Mouse (Mus musculus) hindbrain, embryonic 12.5 days (tissue): ENCODE measurements around the gene Dlg3. TPM values are rescaled to one million over a fixed set of nuclear protein-coding genes. Genes with fewer than 3 reads are reported as not detected.

Experiments used
- ATAC-seq: fragments of 200-750 bp; cut with Nextera tagmentation; 2 replicates; pipeline ENCODE4 v1.8.0; 2017; ENCODE audit warnings: moderate TSS enrichment; ENCODE audit not compliant: low FRiP score
- H3K27ac ChIP-seq: fragments of 300-500 bp; sonication (generic); 2 replicates; pipeline ENCODE4 v1.5.1; 2016; ENCODE audit warnings: mild to moderate bottlenecking
- H3K27me3 ChIP-seq: fragments of 300-500 bp; sonication (generic); 2 replicates; pipeline ENCODE4 v1.6.1; 2016; ENCODE audit warnings: mild to moderate bottlenecking
- H3K36me3 ChIP-seq: fragments of 300-500 bp; sonication (generic); 2 replicates; pipeline ENCODE4 v1.6.1; 2016; ENCODE audit warnings: mild to moderate bottlenecking
- H3K4me1 ChIP-seq: fragments of 300-500 bp; sonication (generic); 2 replicates; pipeline ENCODE4 v1.6.1; 2016
- H3K4me2 ChIP-seq: fragments of 300-500 bp; sonication (generic); replicated peaks from 2 replicates; pipeline ENCODE4 v1.6.1; 2016; ENCODE audit warnings: mild to moderate bottlenecking
- H3K4me3 ChIP-seq: fragments of 300-500 bp; sonication (generic); 2 replicates; pipeline ENCODE4 v1.5.1; 2016; ENCODE audit warnings: mild to moderate bottlenecking
- H3K9ac ChIP-seq: fragments of 300-500 bp; sonication (generic); 2 replicates; pipeline ENCODE4 v1.6.1; 2016; ENCODE audit warnings: mild to moderate bottlenecking, moderate library complexity
- H3K9me3 ChIP-seq: fragments of 300-500 bp; sonication (generic); replicated peaks from 2 replicates; pipeline ENCODE4 v1.6.1; 2016; ENCODE audit warnings: mild to moderate bottlenecking
- WGBS: fragments of 180-500 bp; shearing (Covaris S2); methylation state at CpG from one replicate; pipeline ENCODE4 v1.1.7; 2016; 5-methylcytosine and 5-hydroxymethylcytosine counted together
- polyA plus RNA-seq: library from polyadenylated mRNA; unstranded; fragments of >200 nt; fragmentation: Nextera tagmentation; extraction: Ambion mirVana; gene quantifications from 2 replicates; pipeline ENCODE4 v1.2.1, GENCODE M21; 2016

The Dlg3 gene
- polyA plus RNA-seq, 1 experiment from 2014 or later: 16.4 TPM

DNA sequence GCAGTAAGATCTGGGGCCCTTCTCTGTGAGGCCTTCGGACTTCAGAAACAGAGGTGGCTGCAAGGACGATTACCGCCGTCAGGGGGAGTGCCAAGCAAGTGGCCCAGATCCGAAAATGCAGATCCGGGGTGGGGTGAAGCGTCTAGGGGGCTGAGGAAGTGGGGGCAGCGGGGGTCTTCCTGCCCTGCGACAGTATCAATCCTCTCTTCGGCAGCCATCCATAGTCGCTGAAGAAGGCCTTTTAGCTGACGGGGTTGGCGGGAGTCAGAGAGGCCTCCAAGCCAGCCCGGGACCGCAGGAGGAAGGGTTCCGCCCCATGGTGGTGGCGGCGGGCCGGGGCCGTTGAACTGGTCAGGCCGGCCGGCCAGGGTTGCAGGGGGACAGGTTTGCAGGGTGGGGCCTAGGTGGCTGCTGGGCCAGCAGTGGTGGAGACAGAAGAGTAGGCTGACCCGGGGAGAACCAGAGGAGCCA lies 6.9 kb downstream of the Dlg3 start:
- H3K9ac ChIP-seq: peak overlapping the region; percentile 51
- H3K9me3 ChIP-seq: no peaks in the 10 kb centered on the region
- ATAC-seq: no peak
- H3K27me3 ChIP-seq: peaks cover 8% of the 10 kb centered on the region
- 19% methylated on average over 23 of the region's 23 CpGs for WGBS
- H3K36me3 ChIP-seq: no peaks in the 10 kb centered on the region
- no peaks in the 10 kb centered on the region for H3K4me1 ChIP-seq
- H3K4me3 ChIP-seq: peak overlapping the region; percentile 31
- peak overlapping the region; percentile 52 for H3K4me2 ChIP-seq
- no peak overlapping the region for H3K27ac ChIP-seq

DNA sequence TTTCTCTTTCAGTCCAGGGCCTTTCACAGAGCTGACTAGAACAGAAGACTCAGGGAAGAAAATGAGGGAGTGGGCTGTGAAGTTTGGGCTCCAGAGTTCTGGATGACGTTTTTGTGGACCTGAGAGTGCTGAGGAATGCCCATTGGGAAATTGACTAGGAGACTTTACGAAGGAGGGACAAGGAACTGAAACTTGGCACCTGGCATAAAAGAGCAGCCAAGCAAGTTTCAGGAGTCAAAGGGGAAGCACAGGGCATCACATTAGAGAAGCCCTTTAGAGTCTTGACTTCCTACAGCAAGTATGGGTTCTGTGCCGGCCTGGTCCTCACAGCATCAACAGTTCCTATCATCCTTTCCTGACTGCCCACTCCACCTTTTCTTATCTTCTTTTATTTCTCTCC lies 7.9 kb downstream of the Dlg3 start:
- ATAC-seq: no peak
- Histone ChIP-seq H3K4me2 (no peak overlapping the region), H3K36me3 (no peaks in the 10 kb centered on the region), H3K27ac (no peak overlapping the region), H3K4me3 (no peak overlapping the region), H3K9me3 (no peaks in the 10 kb centered on the region), H3K4me1 (peaks cover 6% of the 10 kb centered on the region), H3K9ac (no peak overlapping the region), H3K27me3 (0 out of 2 replicates have a peak, but pooled peaks cover 4% of the 10 kb centered on the region)
- 93% methylated on average over 3 of the region's 3 CpGs for WGBS

DNA sequence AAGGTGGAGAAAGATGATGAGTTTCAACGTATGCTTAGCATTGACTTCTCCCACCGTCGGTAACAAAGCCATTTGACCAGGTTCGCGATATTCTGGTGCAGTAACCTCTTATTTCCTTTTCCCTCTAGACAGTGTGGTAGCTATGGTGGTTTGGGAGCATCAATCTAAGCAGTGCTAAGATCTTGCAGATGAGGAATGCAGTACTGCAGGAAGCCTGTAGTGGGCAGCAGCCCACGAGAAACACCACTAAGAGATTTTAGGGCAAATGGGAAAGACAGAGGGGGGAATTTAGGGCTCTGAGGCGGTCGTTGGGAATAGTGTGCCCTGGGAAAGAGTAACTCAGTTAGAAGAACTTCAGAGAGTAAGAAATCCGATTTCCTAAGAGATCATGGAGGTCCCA lies 9.0 kb downstream of the Dlg3 start:
- H3K9me3 ChIP-seq: no peaks in the 10 kb centered on the region
- H3K9ac ChIP-seq: 0 out of 2 replicates have a peak overlapping the region, but pooled peaks have one; percentile 72
- peaks cover 15% of the 10 kb centered on the region for H3K4me1 ChIP-seq
- peak overlapping the region; percentile 57 for H3K4me2 ChIP-seq
- WGBS: 15% methylated on average over 9 of the region's 9 CpGs
- H3K4me3 ChIP-seq: peak overlapping the region; percentile 46
- peak; percentile 70 for ATAC-seq
- H3K27ac ChIP-seq: peak overlapping the region; percentile 81
- 0 out of 2 replicates have a peak, but pooled peaks cover 4% of the 10 kb centered on the region for H3K27me3 ChIP-seq
- H3K36me3 ChIP-seq: no peaks in the 10 kb centered on the region

DNA sequence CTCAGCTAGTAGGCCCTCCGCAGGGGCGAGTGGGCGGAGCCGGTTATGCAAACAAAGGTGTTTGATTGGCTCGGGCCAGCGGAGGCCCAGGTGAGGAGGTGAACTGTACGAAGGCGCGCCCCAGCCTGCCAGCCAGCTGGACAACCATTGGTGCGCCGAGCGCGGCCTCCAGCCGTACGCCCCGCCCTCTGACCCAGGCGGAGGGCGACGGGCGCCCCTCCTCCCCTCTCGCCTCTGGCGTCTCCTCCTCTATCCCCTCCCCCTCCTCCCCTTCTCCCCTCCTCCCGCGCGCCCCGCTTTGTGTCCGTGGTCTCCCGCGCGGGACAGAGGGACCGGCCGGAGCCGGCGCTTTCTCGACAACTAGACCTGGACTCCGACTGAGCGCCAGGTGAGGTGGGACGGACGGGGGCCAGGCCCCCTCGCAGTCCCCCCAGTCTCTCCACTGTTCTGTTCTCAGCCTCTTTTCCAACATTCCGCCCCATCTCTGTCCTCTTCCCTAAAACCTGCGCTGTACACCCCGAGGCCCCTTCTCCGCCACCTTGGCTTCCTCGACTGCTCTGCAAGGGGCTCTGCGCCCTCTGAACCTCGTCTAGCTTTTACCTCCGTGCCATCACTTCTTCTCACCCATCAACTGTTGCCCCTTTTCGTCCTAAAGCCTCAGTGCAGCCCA lies 9.6 kb downstream of the Dlg3 start:
- H3K4me3 ChIP-seq: peak overlapping the region; percentile 46
- 0 out of 2 replicates have a peak, but pooled peaks cover 4% of the 10 kb centered on the region for H3K27me3 ChIP-seq
- ATAC-seq: peak; percentile 89
- H3K27ac ChIP-seq: peak overlapping the region; percentile 81
- H3K4me1 ChIP-seq: peaks cover 15% of the 10 kb centered on the region
- WGBS: 18% methylated on average over 40 of the region's 49 CpGs
- H3K9me3 ChIP-seq: no peaks in the 10 kb centered on the region
- no peaks in the 10 kb centered on the region for H3K36me3 ChIP-seq
- peak overlapping the region; percentile 57 for H3K4me2 ChIP-seq
- peak overlapping the region; percentile 72 for H3K9ac ChIP-seq

DNA sequence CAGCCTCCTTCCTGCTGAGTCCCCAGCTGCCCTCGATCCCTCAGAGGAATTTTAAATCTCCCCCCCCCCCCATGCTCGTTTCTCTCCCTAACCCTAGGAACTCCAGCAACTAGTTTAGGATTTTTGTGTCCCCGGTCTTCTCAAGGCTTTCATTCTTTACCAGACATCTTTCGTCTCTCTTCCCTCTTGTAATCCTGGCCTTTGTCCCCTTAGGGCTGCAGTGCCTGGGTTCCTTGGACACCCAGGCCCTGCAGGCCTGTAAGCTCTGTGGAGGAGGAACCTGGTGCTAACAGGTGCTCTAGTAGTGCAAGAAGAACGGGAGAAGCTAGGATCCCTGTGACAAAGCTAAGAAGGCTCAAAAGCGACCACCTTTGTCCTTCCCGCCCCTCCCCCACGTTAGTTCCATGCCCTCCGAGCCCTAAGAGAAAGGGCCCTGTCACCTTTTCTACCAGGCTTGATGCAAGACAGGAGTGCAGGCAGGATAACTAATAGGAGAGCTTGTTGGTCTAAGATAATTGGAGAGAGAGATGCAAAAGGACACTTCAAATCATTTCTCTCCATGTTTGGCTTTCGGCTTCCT lies 10.2 kb downstream of the Dlg3 start:
- Histone ChIP-seq H3K4me2 (peak overlapping the region; percentile 57), H3K9ac (peak overlapping the region; percentile 72), H3K9me3 (no peaks in the 10 kb centered on the region), H3K27me3 (0 out of 2 replicates have a peak, but pooled peaks cover 4% of the 10 kb centered on the region), H3K4me3 (peak overlapping the region; percentile 46), H3K36me3 (no peaks in the 10 kb centered on the region), H3K4me1 (peaks cover 15% of the 10 kb centered on the region), H3K27ac (peak overlapping the region; percentile 81)
- no peak for ATAC-seq
- WGBS: 13% methylated on average over 10 of the region's 10 CpGs

DNA sequence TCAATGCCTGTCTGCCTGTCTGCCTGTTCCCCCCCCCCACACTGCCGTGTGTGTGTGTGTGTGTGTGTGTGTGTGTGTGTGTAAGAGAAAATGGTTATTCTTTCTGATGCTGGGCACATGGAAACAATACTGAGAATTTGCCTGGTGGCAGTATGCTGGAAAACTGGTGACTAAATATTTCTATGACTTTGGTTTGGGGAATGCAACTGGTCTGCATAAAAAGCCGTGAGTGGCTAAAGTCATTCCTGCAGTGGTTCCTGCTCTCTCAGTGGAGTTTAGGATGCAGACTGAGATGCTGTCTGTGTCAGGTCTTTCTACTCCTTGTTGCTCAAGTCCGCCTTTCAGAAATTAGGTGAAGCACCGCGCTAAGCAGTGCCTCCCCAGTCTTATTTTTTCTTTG lies 10.9 kb downstream of the Dlg3 start:
- 29% methylated on average over 5 of the region's 5 CpGs for WGBS
- H3K36me3 ChIP-seq: no peaks in the 10 kb centered on the region
- H3K4me2 ChIP-seq: peak overlapping the region; percentile 57
- no peak for ATAC-seq
- H3K9ac ChIP-seq: peak overlapping the region; percentile 72; the same call in 1 of the 2 replicates
- H3K4me3 ChIP-seq: peak overlapping the region; percentile 46
- H3K27me3 ChIP-seq: 0 out of 2 replicates have a peak, but pooled peaks cover 4% of the 10 kb centered on the region
- no peak overlapping the region for H3K27ac ChIP-seq
- H3K4me1 ChIP-seq: peaks cover 16% of the 10 kb centered on the region
- no peaks in the 10 kb centered on the region for H3K9me3 ChIP-seq

DNA sequence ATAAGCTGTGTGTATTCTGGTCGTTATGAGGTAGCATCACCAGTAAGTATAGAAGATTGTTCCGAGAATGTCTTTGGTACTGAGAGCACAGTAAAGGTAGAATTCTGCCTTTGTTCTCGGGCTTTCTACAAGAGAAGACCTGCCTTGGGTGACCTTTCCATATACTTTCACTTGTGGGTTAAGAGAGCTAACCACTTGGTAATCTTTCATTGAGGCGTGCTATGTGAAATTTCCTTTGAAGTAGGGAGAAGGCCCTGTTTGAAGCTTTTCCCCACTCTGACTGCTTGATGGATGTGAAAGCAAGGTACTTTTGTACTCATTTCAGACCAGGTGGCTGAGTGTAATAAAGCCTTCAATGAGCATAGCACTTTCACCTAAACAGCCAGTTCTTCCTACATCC lies 21.8 kb downstream of the Dlg3 start:
- Histone ChIP-seq H3K36me3 (no peaks in the 10 kb centered on the region), H3K9ac (no peak overlapping the region), H3K9me3 (no peaks in the 10 kb centered on the region), H3K4me1 (no peaks in the 10 kb centered on the region), H3K4me2 (no peak overlapping the region), H3K27me3 (no peaks in the 10 kb centered on the region), H3K27ac (no peak overlapping the region), H3K4me3 (no peak overlapping the region)
- ATAC-seq: no peak
- WGBS: 83% methylated on average over 4 of the region's 4 CpGs

DNA sequence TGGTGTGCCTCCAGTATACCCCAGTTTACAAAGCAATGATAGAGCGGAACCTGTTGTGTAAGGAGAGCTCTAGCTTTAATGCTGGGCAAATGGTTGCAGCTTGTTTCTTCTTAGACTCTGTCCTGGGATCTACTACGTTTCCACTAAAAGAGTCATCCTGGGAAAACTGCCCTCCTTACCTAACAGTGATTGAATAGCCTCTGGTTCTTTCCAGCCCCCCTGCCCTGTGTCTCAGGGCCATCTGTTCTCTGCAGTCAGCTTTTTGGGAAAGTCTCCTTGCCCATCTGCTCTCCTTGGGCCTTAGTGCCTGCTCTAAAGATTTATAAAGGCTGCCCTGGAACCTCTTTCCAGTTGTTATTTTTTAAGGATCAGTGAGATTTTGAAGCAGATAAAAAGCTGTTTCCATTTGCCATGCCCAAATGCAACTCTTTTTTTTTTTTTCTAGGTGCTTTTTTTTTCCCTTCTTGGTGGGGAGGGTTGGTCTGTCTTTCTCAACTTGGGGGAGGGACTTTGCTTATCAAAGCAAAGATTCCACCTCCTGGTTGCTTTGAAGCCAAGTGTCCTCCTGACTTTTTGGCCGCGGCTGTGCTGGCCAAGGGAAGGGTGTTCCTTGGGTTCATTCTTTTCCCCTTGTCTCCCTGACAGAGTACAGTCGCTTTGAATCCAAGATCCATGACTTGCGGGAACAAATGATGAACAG lies 28.7 kb downstream of the Dlg3 start:
- Histone ChIP-seq H3K4me1 (0 out of 2 replicates have a peak, but pooled peaks cover 2% of the 10 kb centered on the region), H3K4me2 (no peak overlapping the region), H3K36me3 (0 out of 2 replicates have a peak, but pooled peaks cover 3% of the 10 kb centered on the region), H3K27me3 (no peaks in the 10 kb centered on the region), H3K9ac (no peak overlapping the region), H3K4me3 (no peak overlapping the region), H3K27ac (no peak overlapping the region), H3K9me3 (no peaks in the 10 kb centered on the region)
- no peak for ATAC-seq
- 75% methylated on average over 6 of the region's 6 CpGs for WGBS

DNA sequence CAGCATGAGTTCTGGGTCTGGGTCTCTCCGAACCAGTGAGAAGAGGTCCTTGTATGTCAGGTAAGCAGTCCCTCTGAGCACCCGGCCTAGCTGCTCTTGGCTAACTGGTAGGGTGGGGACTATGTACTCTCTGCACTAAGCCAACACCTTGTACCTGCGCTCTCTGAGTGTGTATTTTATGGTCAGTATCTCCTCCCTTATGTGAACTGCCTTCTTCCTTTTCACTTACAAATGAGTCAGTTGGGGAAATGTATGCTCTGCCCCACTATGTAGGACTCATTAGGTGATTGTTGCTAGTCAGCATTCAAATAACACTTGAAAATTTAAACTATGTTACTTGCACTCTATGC lies 29.2 kb downstream of the Dlg3 start:
- Histone ChIP-seq H3K36me3 (0 out of 2 replicates have a peak, but pooled peaks cover 3% of the 10 kb centered on the region), H3K27me3 (no peaks in the 10 kb centered on the region), H3K27ac (no peak overlapping the region), H3K9ac (no peak overlapping the region), H3K9me3 (no peaks in the 10 kb centered on the region), H3K4me3 (no peak overlapping the region), H3K4me1 (0 out of 2 replicates have a peak, but pooled peaks cover 2% of the 10 kb centered on the region), H3K4me2 (no peak overlapping the region)
- ATAC-seq: no peak
- WGBS: 82% methylated on average over 3 of the region's 3 CpGs

DNA sequence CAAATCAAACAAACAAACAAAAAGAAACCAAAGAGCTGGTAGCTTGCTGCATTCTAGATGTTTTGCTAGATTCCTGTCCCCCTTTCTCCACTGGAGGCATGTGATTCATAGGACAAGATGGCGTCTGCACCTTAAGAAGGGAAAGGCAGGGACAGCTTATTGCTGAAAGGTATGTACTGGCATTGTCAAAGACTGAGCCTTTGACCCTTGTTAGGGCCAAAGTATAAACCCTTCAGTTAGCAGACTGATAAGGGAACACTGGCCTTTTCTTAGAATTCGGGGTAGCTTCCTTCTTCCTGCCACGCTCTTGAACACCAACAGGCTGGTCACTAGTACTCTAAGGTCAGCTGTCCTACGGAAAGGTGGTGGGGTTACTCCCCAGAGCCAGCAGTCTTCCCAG lies 29.8 kb downstream of the Dlg3 start:
- 83% methylated on average over 4 of the region's 4 CpGs for WGBS
- H3K36me3 ChIP-seq: 0 out of 2 replicates have a peak, but pooled peaks cover 3% of the 10 kb centered on the region

DNA sequence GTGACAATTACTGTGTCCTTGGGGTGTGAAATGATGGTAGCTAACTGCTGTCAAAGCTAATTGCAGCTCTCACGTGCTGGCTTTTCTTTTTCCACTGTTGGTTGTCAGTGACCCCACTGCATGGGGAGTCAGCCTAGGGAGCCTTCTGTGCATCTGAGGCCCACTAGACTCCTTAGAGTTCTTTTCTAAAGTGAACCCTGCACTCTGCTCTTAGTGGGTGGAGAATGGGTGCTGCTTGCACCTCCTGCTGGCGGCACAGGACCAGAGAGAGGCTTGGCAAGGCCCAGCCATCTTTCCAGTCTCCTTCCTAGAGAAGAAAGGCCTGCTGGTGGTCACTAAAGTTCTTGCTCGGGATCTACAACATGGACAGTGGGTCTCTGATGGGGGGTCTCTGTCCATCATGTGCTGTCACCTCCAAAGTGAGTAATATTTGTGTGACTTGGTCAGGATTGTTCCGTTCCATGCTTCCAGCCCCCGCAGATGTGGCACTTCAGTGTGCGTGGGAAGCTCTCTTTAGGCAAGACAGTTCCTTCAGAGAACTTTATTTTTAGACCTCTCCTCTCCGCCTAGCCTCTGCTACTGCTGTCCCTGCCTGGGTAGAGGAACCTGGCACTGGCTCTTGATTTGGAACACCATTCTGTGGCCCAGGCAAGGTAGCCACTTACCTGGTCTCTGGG lies 30.5 kb downstream of the Dlg3 start:
- H3K9me3 ChIP-seq: no peaks in the 10 kb centered on the region
- H3K4me1 ChIP-seq: 0 out of 2 replicates have a peak, but pooled peaks cover 2% of the 10 kb centered on the region
- H3K27me3 ChIP-seq: no peaks in the 10 kb centered on the region
- 0 out of 2 replicates have a peak, but pooled peaks cover 3% of the 10 kb centered on the region for H3K36me3 ChIP-seq
- H3K4me3 ChIP-seq: no peak overlapping the region
- WGBS: 77% methylated on average over 7 of the region's 7 CpGs
- no peak overlapping the region for H3K9ac ChIP-seq
- no peak overlapping the region for H3K4me2 ChIP-seq
- H3K27ac ChIP-seq: no peak overlapping the region
- ATAC-seq: no peak

More for the DNA sequence above, 29.8 kb downstream of the Dlg3 start:
- no peaks in the 10 kb centered on the region for H3K27me3 ChIP-seq
- 0 out of 2 replicates have a peak, but pooled peaks cover 2% of the 10 kb centered on the region for H3K4me1 ChIP-seq
- no peak for ATAC-seq
- H3K4me2 ChIP-seq: no peak overlapping the region
- H3K9ac ChIP-seq: no peak overlapping the region
- H3K27ac ChIP-seq: no peak overlapping the region
- no peaks in the 10 kb centered on the region for H3K9me3 ChIP-seq
- no peak overlapping the region for H3K4me3 ChIP-seq

DNA sequence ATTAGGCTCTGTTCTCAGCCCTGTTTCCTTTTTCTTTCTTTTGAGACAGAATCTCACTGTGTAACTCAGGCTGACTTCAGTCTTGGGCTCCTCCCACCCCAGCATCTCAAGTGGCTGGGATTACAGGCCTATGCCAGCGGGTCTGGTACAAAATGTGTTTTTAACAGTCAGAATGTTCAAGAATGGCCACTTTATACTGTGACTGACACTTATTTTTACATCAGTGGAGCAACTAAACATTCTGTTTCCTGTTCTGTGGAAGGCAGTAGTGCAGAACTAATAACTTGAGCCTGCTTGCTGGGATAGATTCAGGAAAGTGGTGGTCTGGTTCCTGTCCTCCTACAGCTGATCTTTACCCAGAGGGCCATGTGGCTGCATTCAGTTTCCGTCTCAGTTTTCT lies 33.1 kb downstream of the Dlg3 start:
- Histone ChIP-seq H3K27ac (no peak overlapping the region), H3K36me3 (0 out of 2 replicates have a peak, but pooled peaks cover 10% of the 10 kb centered on the region), H3K9ac (no peak overlapping the region), H3K4me1 (0 out of 2 replicates have a peak, but pooled peaks cover under 1% of the 10 kb centered on the region), H3K4me2 (no peak overlapping the region), H3K27me3 (no peaks in the 10 kb centered on the region), H3K9me3 (no peaks in the 10 kb centered on the region; the same call in 1 of the 2 replicates), H3K4me3 (no peak overlapping the region)
- 43% methylated on average over 2 of the region's 2 CpGs for WGBS
- no peak for ATAC-seq
